Mouse (Mus musculus) embryonic facial prominence, embryonic 13.5 days (tissue): ENCODE measurements around the gene Gm37240. TPM values are rescaled to one million over a fixed set of nuclear protein-coding genes. Genes with fewer than 3 reads are reported as not detected.

Source experiments
- ATAC-seq: fragments of 200-750 bp; cut with Nextera tagmentation; 2 replicates; pipeline ENCODE4 v1.8.0; 2017; ENCODE audit warnings: low read depth; ENCODE audit not compliant: insufficient number of reproducible peaks, insufficient read depth, low FRiP score, low TSS enrichment
- H3K27ac ChIP-seq: fragments of 300-500 bp; sonication (generic); 2 replicates; pipeline ENCODE4 v1.5.1; 2015; ENCODE audit warnings: moderate library complexity, mild to moderate bottlenecking, inconsistent platforms
- H3K27me3 ChIP-seq: fragments of 300-500 bp; sonication (generic); 2 replicates; pipeline ENCODE4 v1.6.1; 2015; ENCODE audit warnings: mild to moderate bottlenecking, inconsistent platforms
- H3K36me3 ChIP-seq: fragments of 300-500 bp; sonication (generic); 2 replicates; pipeline ENCODE4 v1.6.1; 2015; ENCODE audit warnings: mild to moderate bottlenecking, inconsistent platforms
- H3K4me1 ChIP-seq: fragments of 300-500 bp; sonication (generic); 2 replicates; pipeline ENCODE4 v1.6.1; 2015; ENCODE audit warnings: inconsistent platforms
- H3K4me2 ChIP-seq: fragments of 300-500 bp; sonication (generic); 2 replicates; pipeline ENCODE4 v1.6.1; 2015; ENCODE audit warnings: moderate library complexity, mild to moderate bottlenecking, inconsistent platforms
- H3K4me3 ChIP-seq: fragments of 300-500 bp; sonication (generic); 2 replicates; pipeline ENCODE4 v1.5.1; 2015; ENCODE audit warnings: mild to moderate bottlenecking, inconsistent platforms
- H3K9ac ChIP-seq: fragments of 300-500 bp; sonication (generic); 2 replicates; pipeline ENCODE4 v1.6.1; 2015; ENCODE audit warnings: mild to moderate bottlenecking, inconsistent platforms
- H3K9me3 ChIP-seq: fragments of 300-500 bp; sonication (generic); 2 replicates; pipeline ENCODE4 v1.6.1; 2016; ENCODE audit warnings: inconsistent platforms
- WGBS: fragments of 180-500 bp; shearing (Covaris S2); methylation state at CpG from one replicate; pipeline ENCODE4 v1.1.7; 2015; ENCODE audit warnings: mixed read lengths; 5-methylcytosine and 5-hydroxymethylcytosine counted together
- polyA plus RNA-seq: library from polyadenylated mRNA; unstranded; fragments of >200 nt; fragmentation: Nextera tagmentation; extraction: Ambion mirVana; gene quantifications from 2 replicates; pipeline ENCODE4 v1.2.1, GENCODE M21; 2015

Gene Gm37240
- polyA plus RNA-seq, 1 experiment from 2014 or later: 6.3 TPM

- WGBS: 84% methylated on average over 8 of the region's 8 CpGs
- H3K9ac ChIP-seq: no peak overlapping the region
- no peak overlapping the region for H3K27ac ChIP-seq
- no peak for ATAC-seq
- H3K4me3 ChIP-seq: no peak overlapping the region
- H3K4me2 ChIP-seq: no peak overlapping the region
- H3K27me3 ChIP-seq: peaks cover 3% of the 10 kb centered on the region; the same call in 1 of the 2 replicates
- no peaks in the 10 kb centered on the region for H3K9me3 ChIP-seq
- no peaks in the 10 kb centered on the region for H3K36me3 ChIP-seq
- H3K4me1 ChIP-seq: no peaks in the 10 kb centered on the region
Observed at GRCm38 (mm10) chr3:84679542-84679941, 1207.8 kb downstream of the Gm37240 start.

GRCm38 (mm10) chr3:84678891-84679290 lies 1208.4 kb downstream of the Gm37240 start:
- Histone ChIP-seq H3K4me2 (no peak overlapping the region), H3K4me1 (no peaks in the 10 kb centered on the region), H3K27ac (no peak overlapping the region), H3K9ac (no peak overlapping the region), H3K27me3 (peaks cover 3% of the 10 kb centered on the region; the same call in 1 of the 2 replicates), H3K9me3 (no peaks in the 10 kb centered on the region), H3K36me3 (no peaks in the 10 kb centered on the region), H3K4me3 (no peak overlapping the region)
- ATAC-seq: no peak
- 67% methylated on average over 5 of the region's 5 CpGs for WGBS

- Histone ChIP-seq H3K9ac (no peak overlapping the region), H3K4me2 (no peak overlapping the region), H3K27me3 (no peaks in the 10 kb centered on the region), H3K4me1 (no peaks in the 10 kb centered on the region), H3K36me3 (no peaks in the 10 kb centered on the region), H3K27ac (no peak overlapping the region), H3K9me3 (no peaks in the 10 kb centered on the region), H3K4me3 (no peak overlapping the region)
- ATAC-seq: no peak
- 63% methylated on average over 5 of the region's 5 CpGs for WGBS
Observed at GRCm38 (mm10) chr3:84675710-84676109, 1211.6 kb downstream of the Gm37240 start.

- H3K4me3 ChIP-seq: no peak overlapping the region
- no peaks in the 10 kb centered on the region for H3K36me3 ChIP-seq
- no peaks in the 10 kb centered on the region; the same call in 1 of the 2 replicates for H3K27me3 ChIP-seq
- no peak for ATAC-seq
- no peaks in the 10 kb centered on the region for H3K9me3 ChIP-seq
- no peaks in the 10 kb centered on the region for H3K4me1 ChIP-seq
- no peak overlapping the region for H3K4me2 ChIP-seq
- no peak overlapping the region for H3K9ac ChIP-seq
- H3K27ac ChIP-seq: no peak overlapping the region
- 94% methylated on average over 6 of the region's 6 CpGs for WGBS
Observed at GRCm38 (mm10) chr3:84673552-84673951, 1213.8 kb downstream of the Gm37240 start.

GRCm38 (mm10) chr3:84672136-84672535 lies 1215.2 kb downstream of the Gm37240 start:
- no peak overlapping the region for H3K4me3 ChIP-seq
- WGBS: 85% methylated on average over 12 of the region's 12 CpGs
- no peaks in the 10 kb centered on the region for H3K36me3 ChIP-seq
- no peaks in the 10 kb centered on the region for H3K9me3 ChIP-seq
- no peak overlapping the region for H3K27ac ChIP-seq
- H3K27me3 ChIP-seq: peaks cover 8% of the 10 kb centered on the region; the same call in 1 of the 2 replicates
- no peak overlapping the region for H3K9ac ChIP-seq
- no peak for ATAC-seq
- H3K4me2 ChIP-seq: no peak overlapping the region
- H3K4me1 ChIP-seq: no peaks in the 10 kb centered on the region

GRCm38 (mm10) chr3:84668957-84669356 lies 1218.4 kb downstream of the Gm37240 start:
- Histone ChIP-seq H3K9me3 (no peaks in the 10 kb centered on the region), H3K4me3 (no peak overlapping the region), H3K27ac (no peak overlapping the region), H3K27me3 (peaks cover 39% of the 10 kb centered on the region), H3K4me2 (no peak overlapping the region), H3K36me3 (no peaks in the 10 kb centered on the region), H3K4me1 (peaks cover 12% of the 10 kb centered on the region), H3K9ac (no peak overlapping the region)
- no peak for ATAC-seq
- WGBS: 79% methylated on average over 3 of the region's 3 CpGs

GRCm38 (mm10) chr3:84665255-84666073 lies 1221.9 kb downstream of the Gm37240 start:
- peak overlapping the region; percentile 38 for H3K4me3 ChIP-seq
- H3K27me3 ChIP-seq: peaks cover 41% of the 10 kb centered on the region
- peak overlapping the region; percentile 68 for H3K4me2 ChIP-seq
- H3K9ac ChIP-seq: peak overlapping the region; percentile 68; the same call in 1 of the 2 replicates
- H3K4me1 ChIP-seq: peaks cover 18% of the 10 kb centered on the region
- peak overlapping the region; percentile 71 for H3K27ac ChIP-seq
- H3K36me3 ChIP-seq: no peaks in the 10 kb centered on the region
- no peak for ATAC-seq
- WGBS: 2% methylated on average over 20 of the region's 21 CpGs
- no peaks in the 10 kb centered on the region for H3K9me3 ChIP-seq

GRCm38 (mm10) chr3:84664686-84665085 lies 1222.6 kb downstream of the Gm37240 start:
- no peak for ATAC-seq
- H3K4me2 ChIP-seq: no peak overlapping the region
- WGBS: 59% methylated on average over 8 of the region's 8 CpGs

GRCm38 (mm10) chr3:84663858-84664257 lies 1223.5 kb downstream of the Gm37240 start:
- Histone ChIP-seq H3K4me3 (no peak overlapping the region), H3K4me2 (no peak overlapping the region), H3K9me3 (no peaks in the 10 kb centered on the region), H3K27ac (no peak overlapping the region), H3K9ac (no peak overlapping the region), H3K4me1 (peaks cover 18% of the 10 kb centered on the region), H3K27me3 (peaks cover 41% of the 10 kb centered on the region), H3K36me3 (no peaks in the 10 kb centered on the region)
- no peak for ATAC-seq
- WGBS: 77% methylated on average over 4 of the region's 4 CpGs

More at GRCm38 (mm10) chr3:84664686-84665085, 1222.6 kb downstream of the Gm37240 start:
- Histone ChIP-seq H3K9ac (no peak overlapping the region), H3K27ac (no peak overlapping the region), H3K4me3 (no peak overlapping the region), H3K4me1 (peaks cover 18% of the 10 kb centered on the region), H3K27me3 (peaks cover 41% of the 10 kb centered on the region), H3K9me3 (no peaks in the 10 kb centered on the region), H3K36me3 (no peaks in the 10 kb centered on the region)

- Histone ChIP-seq H3K27ac (no peak overlapping the region), H3K9ac (no peak overlapping the region), H3K27me3 (peaks cover 41% of the 10 kb centered on the region), H3K4me2 (no peak overlapping the region), H3K4me1 (peaks cover 18% of the 10 kb centered on the region), H3K36me3 (no peaks in the 10 kb centered on the region), H3K9me3 (0 out of 2 replicates have a peak, but pooled peaks cover 3% of the 10 kb centered on the region), H3K4me3 (no peak overlapping the region)
- ATAC-seq: no peak
- 63% methylated on average over 12 of the region's 12 CpGs for WGBS
Observed at GRCm38 (mm10) chr3:84663079-84663478, 1224.2 kb downstream of the Gm37240 start.

- 64% methylated on average over 2 of the region's 2 CpGs for WGBS
- Histone ChIP-seq H3K9me3 (0 out of 2 replicates have a peak, but pooled peaks cover 3% of the 10 kb centered on the region), H3K27me3 (peaks cover 16% of the 10 kb centered on the region), H3K27ac (no peak overlapping the region), H3K4me1 (peaks cover 9% of the 10 kb centered on the region), H3K9ac (no peak overlapping the region), H3K4me2 (no peak overlapping the region), H3K4me3 (no peak overlapping the region), H3K36me3 (no peaks in the 10 kb centered on the region)
- ATAC-seq: no peak
Observed at GRCm38 (mm10) chr3:84660380-84660779, 1226.9 kb downstream of the Gm37240 start.

- 100% methylated on average over 2 of the region's 2 CpGs for WGBS
- no peak for ATAC-seq
- Histone ChIP-seq H3K9ac (no peak overlapping the region), H3K4me3 (no peak overlapping the region), H3K9me3 (0 out of 2 replicates have a peak, but pooled peaks cover 3% of the 10 kb centered on the region), H3K27me3 (peaks cover 1% of the 10 kb centered on the region), H3K36me3 (no peaks in the 10 kb centered on the region), H3K27ac (no peak overlapping the region), H3K4me2 (no peak overlapping the region), H3K4me1 (peaks cover 21% of the 10 kb centered on the region)
Observed at GRCm38 (mm10) chr3:84658872-84659271, 1228.4 kb downstream of the Gm37240 start.
